Mouse (Mus musculus) frontal cortex, adult (tissue): Measurements from ENCODE around the gene Slc2a9.

Source experiments
- ATAC-seq: cut with Nextera tagmentation; 2 replicates; pipeline ENCODE4 v1.9.2; 2017; ENCODE audit warnings: mild to moderate bottlenecking, moderate library complexity, mixed read lengths; ENCODE audit not compliant: low TSS enrichment

Slc2a9 gene

GRCm38 (mm10) chr5:38500043-38500442 is 2.9 kb downstream of the Slc2a9 start:
- no peak for ATAC-seq

DNA sequence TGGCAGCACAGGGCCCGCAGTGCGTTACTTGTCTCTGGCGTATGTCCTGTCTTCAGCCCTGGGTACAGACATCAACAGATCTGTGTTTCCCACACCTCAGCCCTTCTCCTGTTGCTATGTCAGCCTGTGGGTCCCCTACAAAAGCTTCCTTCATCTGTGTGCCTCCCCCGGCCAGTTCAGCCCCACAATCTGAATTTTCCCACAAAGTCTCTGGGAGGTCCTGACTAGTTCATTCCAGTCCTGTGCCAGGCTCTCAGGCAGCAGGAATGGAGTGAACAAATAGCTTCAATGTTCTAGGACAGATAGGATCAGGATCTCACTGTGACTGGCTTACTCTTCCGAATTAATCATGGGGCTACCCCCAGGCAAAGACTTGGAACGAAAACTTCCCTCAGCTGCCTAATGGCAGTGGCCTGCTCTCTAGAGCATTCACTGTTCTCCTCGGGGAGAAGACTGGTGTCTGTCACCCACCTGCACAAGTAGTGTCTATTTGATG is 3.6 kb downstream of the Slc2a9 start:
- ATAC-seq: peak; percentile 65

GRCm38 (mm10) chr5:38498479-38498878 is 4.5 kb downstream of the Slc2a9 start:
- ATAC-seq: no peak

DNA sequence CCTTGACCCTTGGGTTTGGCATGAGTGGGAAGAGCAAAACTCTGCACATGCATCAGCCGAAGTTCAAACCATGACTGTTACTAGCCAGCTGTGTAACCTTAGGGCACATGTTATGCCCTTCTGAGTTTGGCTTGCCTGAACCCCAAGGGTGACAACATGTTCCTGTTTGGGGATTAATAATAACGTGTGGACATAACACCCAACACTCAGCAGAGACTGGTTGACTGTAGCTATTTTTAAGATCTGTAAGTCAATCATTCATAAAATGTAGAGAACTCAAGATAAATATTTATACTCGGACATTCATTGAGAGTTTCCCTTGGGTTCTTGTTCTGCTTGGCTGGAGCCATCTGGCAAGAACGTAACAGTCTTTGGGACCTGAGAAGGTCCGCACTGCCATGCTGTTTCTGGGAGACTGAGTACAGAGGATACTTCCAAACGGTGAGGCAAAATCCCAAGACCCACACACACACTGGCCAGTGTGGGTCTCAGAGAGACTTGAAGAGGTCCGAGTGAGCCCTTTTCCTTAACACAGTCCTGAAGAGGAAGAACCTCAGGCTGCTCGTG is 6.4 kb downstream of the Slc2a9 start:
- ATAC-seq: no peak

GRCm38 (mm10) chr5:38493890-38494289 is 9.1 kb downstream of the Slc2a9 start:
- no peak for ATAC-seq

DNA sequence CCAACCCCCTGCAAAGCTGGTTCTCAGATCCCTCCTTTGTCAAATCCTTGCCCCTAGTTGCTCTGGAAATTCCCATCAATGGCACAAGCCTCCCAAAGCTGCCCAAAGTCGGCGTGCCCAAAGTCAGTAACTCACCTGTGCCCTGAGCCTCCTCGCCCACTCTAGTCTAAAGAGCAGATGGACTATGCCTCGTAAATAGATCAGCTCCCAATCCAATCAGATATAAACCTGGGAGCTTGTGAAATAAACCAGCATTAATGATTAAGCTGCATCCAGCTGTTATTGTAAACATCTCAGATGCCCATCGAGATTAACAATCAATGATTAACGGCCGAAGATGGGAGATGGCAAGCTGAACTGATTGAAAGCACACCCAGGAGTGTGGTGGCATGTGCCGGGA is 11.2 kb downstream of the Slc2a9 start:
- ATAC-seq: no peak; the same call in 1 of the 2 replicates

GRCm38 (mm10) chr5:38489739-38490138 is 13.2 kb downstream of the Slc2a9 start:
- no peak for ATAC-seq

DNA sequence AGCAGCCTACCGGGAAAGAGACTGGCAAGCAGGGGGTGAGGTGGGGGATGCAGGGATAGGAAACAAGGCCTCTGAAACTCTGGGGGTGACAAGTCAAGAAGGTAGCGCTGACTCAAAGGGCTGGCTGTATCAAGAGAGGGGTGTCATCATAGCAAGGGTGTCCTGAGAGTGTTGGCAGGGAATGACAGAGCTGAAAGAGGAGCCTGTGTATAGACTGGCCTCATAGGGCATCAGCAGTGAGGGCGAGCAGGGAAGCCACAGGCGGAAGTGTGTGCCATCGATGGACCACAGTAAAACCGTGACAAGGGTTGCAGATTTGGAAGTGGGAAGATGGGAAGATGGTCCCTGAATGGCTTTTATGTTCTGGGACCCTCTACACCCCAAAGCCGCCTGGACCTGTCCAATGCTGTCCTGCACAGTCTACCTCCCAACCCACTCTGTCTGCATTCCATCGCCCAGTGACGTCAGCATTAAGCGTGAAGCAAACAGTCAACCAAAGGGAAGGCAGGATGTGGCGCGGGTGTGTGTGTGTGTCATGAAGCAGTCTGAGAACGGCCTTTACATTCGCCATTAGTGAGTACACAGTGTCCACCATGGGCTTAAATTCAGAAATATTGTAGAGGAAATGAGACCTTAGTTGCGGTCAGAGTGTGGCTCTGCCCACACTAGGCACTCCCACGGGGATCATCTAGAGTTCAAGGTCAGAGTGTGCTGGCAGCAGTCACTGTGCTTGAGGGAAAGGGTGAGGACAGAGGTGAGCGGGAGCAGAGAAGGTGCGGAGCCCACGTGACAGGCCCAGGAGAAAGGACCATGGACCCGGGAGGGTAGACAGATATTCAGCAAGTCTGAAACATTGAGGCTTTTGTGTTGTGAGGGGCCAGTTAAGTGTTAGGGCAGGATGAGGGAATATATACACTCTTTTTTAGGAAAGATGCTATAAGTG is 14.0 kb downstream of the Slc2a9 start:
- no peak for ATAC-seq

DNA sequence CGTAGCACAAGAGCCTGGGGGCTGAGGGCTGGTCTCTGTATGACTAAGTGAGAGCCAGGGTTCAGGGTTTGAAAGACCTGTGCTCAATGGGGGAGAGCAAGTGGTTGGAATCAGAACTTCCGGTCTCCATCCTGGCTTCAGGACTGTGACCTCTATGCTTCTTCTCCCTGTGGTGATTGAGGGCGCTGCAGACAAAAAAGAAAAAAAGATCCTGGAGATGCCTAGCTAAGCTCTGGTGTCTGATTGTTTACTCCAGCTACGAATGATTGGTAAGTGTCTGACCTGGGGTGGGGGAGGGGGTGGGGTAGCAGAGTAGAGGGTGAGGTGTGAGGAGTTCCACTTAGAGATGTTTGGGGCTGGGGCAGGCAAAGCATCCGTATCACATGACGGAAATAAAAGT is 14.9 kb downstream of the Slc2a9 start:
- ATAC-seq: no peak

GRCm38 (mm10) chr5:38487247-38487646 is 15.7 kb downstream of the Slc2a9 start:
- ATAC-seq: no peak

DNA sequence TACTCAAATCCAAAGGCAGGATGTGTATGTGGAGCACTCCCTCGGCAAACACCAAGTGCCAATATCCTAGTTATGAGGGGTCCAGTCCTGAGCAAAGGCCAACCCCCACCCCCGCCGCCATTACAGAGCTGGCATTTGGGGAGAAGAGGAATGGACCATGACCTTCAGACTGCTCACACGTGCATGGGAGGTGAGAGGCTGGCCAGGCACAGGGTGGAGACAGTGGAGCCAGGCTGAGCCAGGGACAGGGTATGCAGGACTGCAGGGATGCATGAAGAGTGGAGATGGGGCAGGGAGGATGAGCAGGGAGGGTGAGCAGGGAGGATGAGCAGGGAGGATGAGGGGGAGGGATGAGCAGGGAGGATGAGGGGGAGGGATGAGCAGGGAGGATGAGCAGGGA is 17.0 kb downstream of the Slc2a9 start:
- no peak for ATAC-seq

GRCm38 (mm10) chr5:38483518-38484110 is 19.3 kb downstream of the Slc2a9 start:
- ATAC-seq: no peak

- no peak for ATAC-seq
Measured at GRCm38 (mm10) chr5:38480822-38481707, 21.9 kb downstream of the Slc2a9 start.

DNA sequence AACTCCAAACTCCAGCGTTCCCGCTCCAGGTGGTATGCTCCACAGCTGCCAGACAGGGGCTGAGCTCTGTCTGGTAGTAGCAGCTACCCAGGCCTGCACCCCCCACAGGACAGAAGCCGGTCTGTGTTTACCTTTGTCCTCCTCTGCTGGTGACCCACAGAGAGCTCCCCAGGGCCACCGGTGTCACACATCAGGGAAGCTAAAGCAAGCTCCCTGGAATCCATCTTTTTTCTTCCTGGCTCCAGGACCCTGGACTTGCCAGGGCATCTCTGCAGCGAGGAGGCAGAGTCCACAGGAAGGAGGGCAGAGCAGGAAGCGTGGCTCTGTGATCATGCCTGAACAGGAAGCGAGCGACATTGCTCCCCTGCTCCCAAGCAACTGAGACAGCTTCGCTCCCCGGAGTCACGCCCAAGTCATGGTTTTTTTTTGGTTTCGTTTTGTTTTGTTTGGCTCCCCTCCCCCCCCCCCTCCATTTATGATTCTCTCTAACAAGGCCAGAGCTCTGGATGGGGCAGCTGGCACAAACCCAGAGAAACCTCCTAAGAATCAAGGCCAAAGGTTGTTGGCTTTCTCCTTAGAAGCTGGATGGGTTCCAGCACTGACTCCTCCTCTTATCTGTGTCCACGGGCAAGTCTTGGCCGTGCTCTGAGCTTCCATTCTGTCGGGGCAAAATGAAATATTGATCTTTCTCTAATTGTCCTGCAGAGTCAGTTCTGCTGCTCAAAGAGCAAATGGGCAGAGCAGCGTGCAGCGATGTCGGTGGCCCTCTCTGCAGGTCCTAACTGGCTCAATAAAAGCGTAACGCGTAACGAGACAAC is 22.8 kb downstream of the Slc2a9 start:
- peak; percentile 88 for ATAC-seq

- peak; percentile 25; the same call in 1 of the 2 replicates for ATAC-seq
Measured at GRCm38 (mm10) chr5:38479545-38479907, 23.4 kb downstream of the Slc2a9 start.

GRCm38 (mm10) chr5:38479027-38479426 is 23.9 kb downstream of the Slc2a9 start:
- peak; percentile 31; the same call in 1 of the 2 replicates for ATAC-seq

GRCm38 (mm10) chr5:38477731-38478445 is 25.1 kb downstream of the Slc2a9 start:
- no peak for ATAC-seq

DNA sequence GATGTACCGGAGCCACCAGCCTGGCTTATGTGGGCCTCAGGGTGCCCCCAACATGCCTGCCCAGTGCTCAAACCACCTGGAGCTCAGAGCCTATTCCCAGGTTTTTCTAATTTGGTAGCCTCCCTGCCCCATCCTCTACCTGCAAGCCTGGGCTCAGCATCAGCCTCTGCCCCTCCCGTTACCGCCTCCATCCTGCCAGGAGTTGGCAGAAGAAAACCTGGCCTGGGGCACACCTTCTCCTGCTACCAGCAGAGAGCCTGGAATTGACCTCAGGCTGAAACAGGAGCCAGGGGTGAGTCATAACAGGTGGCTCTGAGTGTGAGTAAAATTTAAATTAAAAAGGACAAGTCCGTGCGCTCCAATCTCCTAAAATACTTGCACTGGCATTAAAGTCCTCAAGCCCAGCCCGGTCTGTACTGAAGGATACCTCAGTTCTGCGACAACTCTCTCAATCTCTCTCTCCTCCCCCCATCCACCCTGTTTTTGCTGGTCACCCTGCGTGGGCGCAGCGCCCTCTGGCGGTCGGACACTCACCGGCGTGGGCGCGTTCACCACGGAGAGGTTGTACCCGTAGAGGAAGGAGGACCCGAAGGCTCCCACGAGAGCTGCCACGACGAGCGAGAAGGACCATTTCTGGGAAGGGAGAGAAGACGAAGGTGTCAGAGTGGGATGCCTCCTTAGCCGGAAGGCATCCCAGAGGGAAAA is 25.9 kb downstream of the Slc2a9 start:
- no peak for ATAC-seq

- no peak for ATAC-seq
Measured at GRCm38 (mm10) chr5:38470881-38471280, 32.1 kb downstream of the Slc2a9 start.
